Mouse (Mus musculus): ENCODE results near the gene Plxdc1. TPM values are rescaled to one million over a fixed set of nuclear protein-coding genes. Genes with fewer than 3 reads are reported as not detected.

The Plxdc1 gene
- polyA plus RNA-seq, 1 experiment = 11.9 TPM

DNA sequence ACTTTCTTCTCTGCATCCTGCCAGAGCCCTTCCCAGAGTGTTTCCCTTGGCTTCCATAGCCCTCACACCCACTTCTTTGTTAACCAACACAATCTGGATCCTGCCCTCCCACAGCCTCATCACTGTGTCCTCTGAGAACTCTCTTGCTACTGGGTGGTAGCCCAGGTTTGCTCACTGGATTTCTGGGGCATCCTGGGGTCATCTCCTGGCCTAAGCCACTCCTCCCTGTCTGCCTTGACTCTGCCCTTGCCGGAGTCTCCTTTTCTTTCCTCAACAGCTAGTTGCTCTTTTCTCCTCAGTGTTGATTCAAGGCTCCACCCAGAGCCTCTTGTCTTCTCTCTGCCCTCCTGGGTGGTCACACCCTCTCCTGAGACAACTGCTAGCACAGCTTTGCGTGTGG, 80.3 kb downstream of the Plxdc1 start:
- TF ChIP-seq CTCF (IDR thresholded peaks at IDR 0.05; ENCODE audit: control insufficient read depth, insufficient read depth, low read length) (no peak), POLR2A (IDR thresholded peaks at IDR 0.05; ENCODE audit: borderline replicate concordance, control insufficient read depth, low read depth, low read length) (no peak)
- 70% methylated on average over 2 of the region's 2 CpGs for WGBS

DNA sequence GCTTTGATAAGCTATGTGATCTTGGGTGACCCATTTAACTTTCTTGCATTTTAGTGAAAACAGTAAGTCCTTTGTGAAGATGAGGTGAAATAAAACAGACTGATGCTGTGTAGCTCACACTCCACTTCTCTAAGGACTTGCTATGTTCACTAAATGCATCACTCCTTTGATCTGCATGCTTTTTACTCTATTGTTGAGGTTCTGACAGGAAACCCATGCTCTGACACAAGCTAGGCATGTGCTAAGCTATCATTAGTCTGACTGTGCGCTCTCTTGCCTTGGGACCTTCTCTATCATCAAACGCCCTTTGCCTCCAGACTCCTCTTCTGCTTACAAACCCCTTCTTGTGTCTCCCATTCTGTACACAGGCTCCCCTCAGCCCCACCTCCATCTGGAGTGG, 80.7 kb downstream of the Plxdc1 start:
- no peak overlapping the region for H3K27ac ChIP-seq (ENCODE audit: control insufficient read depth, insufficient read depth, low read depth, low read length, poor library complexity)
- whole genome bisulfite sequencing = 87% methylated on average over 2 of the region's 2 CpGs
- TF ChIP-seq POLR2A (IDR thresholded peaks at IDR 0.05; ENCODE audit: borderline replicate concordance, control insufficient read depth, low read depth, low read length) (no peak), CTCF (IDR thresholded peaks at IDR 0.05; ENCODE audit: control insufficient read depth, insufficient read depth, low read length) (no peak)

More for the DNA sequence above, 80.3 kb downstream of the Plxdc1 start:
- Histone ChIP-seq H3K27ac (ENCODE audit: control insufficient read depth, insufficient read depth, low read depth, low read length, poor library complexity) (no peak overlapping the region), H3K4me1 (ENCODE audit: control insufficient read depth, insufficient read depth, low read length) (no peaks in the 10 kb centered on the region), H3K4me3 (replicated peaks; ENCODE audit: control insufficient read depth, low read depth, low read length) (no peak overlapping the region)

DNA sequence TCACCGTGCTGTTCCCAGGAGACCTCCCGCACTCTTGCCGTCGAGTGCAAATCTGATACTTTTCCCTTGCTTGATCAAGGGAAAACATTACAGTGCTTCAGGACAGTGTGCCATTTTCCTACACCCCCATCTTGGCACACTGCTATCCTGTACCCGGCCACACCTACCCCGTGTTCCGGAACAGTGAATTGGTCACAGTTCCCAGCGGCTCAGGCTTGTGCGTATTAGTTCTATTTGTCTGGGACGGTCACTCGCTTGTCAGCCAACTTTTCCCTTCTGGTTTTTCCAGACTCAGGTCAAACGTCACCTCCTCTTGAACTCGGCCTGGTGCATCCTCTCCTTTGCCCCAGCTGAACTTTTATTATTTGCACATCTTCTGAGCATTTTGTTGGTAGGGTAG, 81.4 kb downstream of the Plxdc1 start:
- H3K27ac ChIP-seq (ENCODE audit: control insufficient read depth, insufficient read depth, low read depth, low read length, poor library complexity) = no peak overlapping the region
- no peaks in the 10 kb centered on the region for H3K4me1 ChIP-seq (ENCODE audit: control insufficient read depth, insufficient read depth, low read length)
- whole genome bisulfite sequencing = 86% methylated on average over 13 of the region's 13 CpGs
- TF ChIP-seq CTCF (IDR thresholded peaks at IDR 0.05; ENCODE audit: control insufficient read depth, insufficient read depth, low read length) = no peak
- no peak for TF ChIP-seq POLR2A (IDR thresholded peaks at IDR 0.05; ENCODE audit: borderline replicate concordance, control insufficient read depth, low read depth, low read length)
- H3K4me3 ChIP-seq (replicated peaks; ENCODE audit: control insufficient read depth, low read depth, low read length) = no peak overlapping the region

More for the DNA sequence above, 80.7 kb downstream of the Plxdc1 start:
- no peak overlapping the region for H3K4me3 ChIP-seq (replicated peaks; ENCODE audit: control insufficient read depth, low read depth, low read length)
- no peaks in the 10 kb centered on the region for H3K4me1 ChIP-seq (ENCODE audit: control insufficient read depth, insufficient read depth, low read length)

DNA sequence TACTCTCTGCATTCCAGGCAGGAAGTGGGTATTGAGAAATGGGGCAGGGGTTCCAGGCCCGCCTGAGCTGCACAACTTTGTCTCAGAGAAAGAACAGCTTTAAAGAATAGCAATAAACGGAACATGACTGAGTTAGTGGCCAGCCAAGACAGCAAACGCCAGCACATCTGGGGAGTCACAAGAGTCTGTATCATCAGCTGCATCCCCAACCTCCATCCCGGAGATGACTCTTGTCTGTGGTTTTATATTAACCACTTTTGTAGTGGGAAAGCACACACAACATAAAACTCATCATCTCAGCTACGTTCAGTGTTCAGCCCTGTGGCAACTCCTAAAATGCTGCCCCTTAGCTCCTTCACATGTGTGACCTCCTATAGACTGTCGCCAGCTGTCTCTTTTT, 84.4 kb downstream of the Plxdc1 start:
- TF ChIP-seq CTCF (IDR thresholded peaks at IDR 0.05; ENCODE audit: control insufficient read depth, insufficient read depth, low read length) (no peak), POLR2A (IDR thresholded peaks at IDR 0.05; ENCODE audit: borderline replicate concordance, control insufficient read depth, low read depth, low read length) (no peak)
- WGBS = 60% methylated on average over 6 of the region's 6 CpGs
- Histone ChIP-seq H3K4me3 (replicated peaks; ENCODE audit: control insufficient read depth, low read depth, low read length) (no peak overlapping the region), H3K27ac (ENCODE audit: control insufficient read depth, insufficient read depth, low read depth, low read length, poor library complexity) (no peak overlapping the region), H3K4me1 (ENCODE audit: control insufficient read depth, insufficient read depth, low read length) (no peaks in the 10 kb centered on the region)

DNA sequence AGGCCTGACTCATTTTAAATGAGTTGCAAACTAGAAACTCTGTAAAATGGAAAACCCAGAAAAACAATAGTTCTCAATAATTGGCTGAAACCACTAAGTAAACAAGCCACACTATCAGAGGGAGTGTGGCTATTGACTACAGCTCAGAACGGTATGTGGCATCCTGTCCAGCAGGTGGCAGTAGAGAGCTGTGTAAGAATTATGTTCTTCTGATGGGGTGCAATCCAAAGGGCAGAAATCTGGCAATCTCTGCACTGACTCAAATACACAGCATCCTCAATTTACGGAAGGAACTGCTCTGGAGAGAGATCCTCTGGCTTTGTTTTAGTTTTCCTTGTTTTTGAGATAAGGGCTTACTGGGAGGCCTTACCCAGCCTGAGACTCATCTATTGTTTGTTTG, 86.4 kb downstream of the Plxdc1 start:
- peak; percentile 70 for TF ChIP-seq CTCF (IDR thresholded peaks at IDR 0.05; ENCODE audit: control insufficient read depth, insufficient read depth, low read length)
- no peak for TF ChIP-seq POLR2A (IDR thresholded peaks at IDR 0.05; ENCODE audit: borderline replicate concordance, control insufficient read depth, low read depth, low read length)
- 3% methylated on average over 2 of the region's 2 CpGs for WGBS
- H3K4me3 ChIP-seq (replicated peaks; ENCODE audit: control insufficient read depth, low read depth, low read length) = no peak overlapping the region
- no peak overlapping the region for H3K27ac ChIP-seq (ENCODE audit: control insufficient read depth, insufficient read depth, low read depth, low read length, poor library complexity)
- no peaks in the 10 kb centered on the region for H3K4me1 ChIP-seq (ENCODE audit: control insufficient read depth, insufficient read depth, low read length)

DNA sequence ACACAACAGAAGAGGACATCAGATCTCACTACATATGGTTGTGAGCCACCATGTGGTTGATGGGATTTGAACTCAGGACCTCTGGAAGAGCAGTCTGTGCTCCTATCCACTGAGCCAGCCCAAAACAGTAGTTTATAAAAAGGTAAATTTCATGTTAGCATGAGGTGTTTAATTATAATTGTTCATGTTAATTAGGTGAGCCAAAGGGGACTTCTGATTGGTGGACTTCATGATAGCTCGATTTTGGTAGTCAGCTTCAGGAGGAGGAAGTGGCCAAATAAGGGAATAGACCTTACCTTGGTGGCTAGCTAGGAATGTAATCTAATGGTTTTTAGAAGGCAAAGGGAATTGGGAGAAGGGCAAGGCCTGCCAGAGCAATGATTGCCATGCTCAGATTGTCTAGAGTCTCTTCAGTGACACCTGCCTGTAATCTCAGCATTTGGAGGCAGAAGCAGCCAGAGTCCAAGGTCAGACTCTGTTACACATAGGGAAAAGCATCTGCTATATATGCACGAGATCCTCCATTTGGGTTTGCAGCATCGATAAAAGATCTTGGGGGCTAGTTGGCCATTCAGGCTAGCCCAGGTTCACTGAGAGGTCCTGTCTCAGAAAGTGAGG, 88.6 kb downstream of the Plxdc1 start:
- Histone ChIP-seq H3K4me3 (replicated peaks; ENCODE audit: control insufficient read depth, low read depth, low read length) (no peak overlapping the region), H3K27ac (ENCODE audit: control insufficient read depth, insufficient read depth, low read depth, low read length, poor library complexity) (no peak overlapping the region), H3K4me1 (ENCODE audit: control insufficient read depth, insufficient read depth, low read length) (no peaks in the 10 kb centered on the region; the same call in 1 of the 2 replicates)
- 59% methylated on average over 3 of the region's 3 CpGs for WGBS
- TF ChIP-seq POLR2A (IDR thresholded peaks at IDR 0.05; ENCODE audit: borderline replicate concordance, control insufficient read depth, low read depth, low read length) = no peak
- TF ChIP-seq CTCF (IDR thresholded peaks at IDR 0.05; ENCODE audit: control insufficient read depth, insufficient read depth, low read length) = no peak

DNA sequence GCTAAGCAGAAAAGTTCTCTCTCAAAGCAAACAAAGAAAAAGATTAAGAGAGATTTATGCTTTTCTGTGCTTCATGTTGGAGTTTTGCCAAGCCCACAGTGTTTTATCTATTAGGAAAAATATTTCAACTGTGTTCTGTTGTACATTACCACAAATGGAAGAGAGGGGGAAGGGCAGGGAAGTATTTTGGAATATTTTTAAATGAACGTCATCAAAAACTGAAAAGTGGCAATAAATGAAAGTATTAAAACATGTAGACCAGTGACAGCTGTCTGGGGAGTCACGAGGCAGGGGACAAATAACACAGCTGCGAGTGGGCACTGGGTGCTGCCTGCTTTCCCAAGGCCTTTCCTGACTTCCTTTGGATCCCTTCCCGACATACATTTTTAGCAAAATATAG, 89.6 kb downstream of the Plxdc1 start:
- 65% methylated on average over 4 of the region's 4 CpGs for WGBS

DNA sequence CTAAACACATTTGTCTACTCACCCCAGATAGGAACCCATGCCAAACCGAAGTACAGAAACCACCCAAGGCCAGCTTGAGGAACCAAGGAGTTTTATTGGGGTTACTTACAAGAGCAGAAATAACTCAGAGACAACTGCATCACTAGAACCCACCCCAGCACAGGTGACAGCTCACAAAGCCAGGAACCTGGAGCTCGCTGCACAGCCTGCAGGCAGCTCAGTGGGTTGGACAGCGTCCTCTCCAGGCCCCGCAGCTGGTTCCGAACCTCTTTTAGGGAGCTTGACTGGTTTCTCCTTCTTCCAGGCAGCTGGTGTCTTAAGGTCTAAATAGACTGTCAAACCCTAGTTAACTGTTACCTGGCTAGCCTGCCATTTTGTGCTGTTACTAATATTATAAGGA, 94.4 kb downstream of the Plxdc1 start:
- H3K27ac ChIP-seq (ENCODE audit: control insufficient read depth, insufficient read depth, low read depth, low read length, poor library complexity) = no peak overlapping the region
- TF ChIP-seq POLR2A (IDR thresholded peaks at IDR 0.05; ENCODE audit: borderline replicate concordance, control insufficient read depth, low read depth, low read length) (no peak), CTCF (IDR thresholded peaks at IDR 0.05; ENCODE audit: control insufficient read depth, insufficient read depth, low read length) (no peak)
- no peaks in the 10 kb centered on the region; the same call in 1 of the 2 replicates for H3K4me1 ChIP-seq (ENCODE audit: control insufficient read depth, insufficient read depth, low read length)
- no peak overlapping the region for H3K4me3 ChIP-seq (replicated peaks; ENCODE audit: control insufficient read depth, low read depth, low read length)
- 76% methylated on average over 5 of the region's 5 CpGs for WGBS

More for the DNA sequence above, 89.6 kb downstream of the Plxdc1 start:
- H3K4me1 ChIP-seq (ENCODE audit: control insufficient read depth, insufficient read depth, low read length) = no peaks in the 10 kb centered on the region; the same call in 1 of the 2 replicates
- TF ChIP-seq POLR2A (IDR thresholded peaks at IDR 0.05; ENCODE audit: borderline replicate concordance, control insufficient read depth, low read depth, low read length) = no peak
- TF ChIP-seq CTCF (IDR thresholded peaks at IDR 0.05; ENCODE audit: control insufficient read depth, insufficient read depth, low read length) = no peak
- no peak overlapping the region for H3K27ac ChIP-seq (ENCODE audit: control insufficient read depth, insufficient read depth, low read depth, low read length, poor library complexity)
- H3K4me3 ChIP-seq (replicated peaks; ENCODE audit: control insufficient read depth, low read depth, low read length) = no peak overlapping the region
